Mouse (Mus musculus) midbrain, embryonic 14.5 days (tissue): Measurements from ENCODE around the gene Barhl2. TPM values are rescaled to one million over a fixed set of nuclear protein-coding genes. Genes with fewer than 3 reads are reported as not detected.

Source experiments
- ATAC-seq: fragments of 200-750 bp; cut with Nextera tagmentation; 2 replicates; pipeline ENCODE4 v1.8.0; 2017; ENCODE audit warnings: moderate number of reproducible peaks, moderate library complexity; ENCODE audit not compliant: low FRiP score, low TSS enrichment
- DNase-seq: peaks from one replicate; pipeline ENCODE4 v3.0.0-alpha.2; 2015
- H3K27ac ChIP-seq: fragments of 300-500 bp; sonication (generic); replicated peaks from 2 replicates; pipeline ENCODE4 v1.5.1; 2014; ENCODE audit warnings: mild to moderate bottlenecking, low read depth, low read length, moderate library complexity
- H3K27me3 ChIP-seq: fragments of 300-500 bp; sonication (generic); 2 replicates; pipeline ENCODE4 v1.6.1; 2014; ENCODE audit warnings: low read length, control low read depth, mixed read lengths; ENCODE audit not compliant: control insufficient read depth, insufficient read depth
- H3K36me3 ChIP-seq: fragments of 300-500 bp; sonication (generic); 2 replicates; pipeline ENCODE4 v1.6.1; 2014; ENCODE audit warnings: low read length, control low read depth; ENCODE audit not compliant: control insufficient read depth, insufficient read depth
- H3K4me1 ChIP-seq: fragments of 300-500 bp; sonication (generic); 2 replicates; pipeline ENCODE4 v1.6.1; 2014; ENCODE audit warnings: mild to moderate bottlenecking, antibody characterized with exemption, low read length, control low read depth; ENCODE audit not compliant: control insufficient read depth, insufficient read depth
- H3K4me2 ChIP-seq: fragments of 300-500 bp; sonication (generic); 2 replicates; pipeline ENCODE4 v1.6.1; 2014; ENCODE audit warnings: mild to moderate bottlenecking, low read length, moderate library complexity
- H3K4me3 ChIP-seq: fragments of 300-500 bp; sonication (generic); replicated peaks from 2 replicates; pipeline ENCODE4 v1.5.1; 2014; ENCODE audit warnings: low read depth, low read length
- H3K9ac ChIP-seq: fragments of 300-500 bp; sonication (generic); replicated peaks from 2 replicates; pipeline ENCODE4 v1.6.1; 2014; ENCODE audit warnings: mild to moderate bottlenecking, low read length, moderate library complexity
- H3K9me3 ChIP-seq: fragments of 300-500 bp; sonication (generic); 2 replicates; pipeline ENCODE4 v1.6.1; 2016; ENCODE audit warnings: low read length, control low read depth, mixed read lengths; ENCODE audit not compliant: control insufficient read depth
- WGBS: fragments of 180-500 bp; shearing (Covaris S2); extraction: QIAGEN DNeasy Blood & Tissue Kit; methylation state at CpG from one replicate; pipeline ENCODE4 v1.1.7; 2014; 5-methylcytosine and 5-hydroxymethylcytosine counted together
- polyA plus RNA-seq: library from polyadenylated mRNA; unstranded; fragments of >200 nt; fragmentation: Nextera tagmentation; extraction: Ambion mirVana; gene quantifications from 2 replicates; pipeline ENCODE4 v1.2.1, GENCODE M21; 2014

Barhl2 gene
- polyA plus RNA-seq, 1 experiment from 2014 or later, result 12.2 TPM

DNA sequence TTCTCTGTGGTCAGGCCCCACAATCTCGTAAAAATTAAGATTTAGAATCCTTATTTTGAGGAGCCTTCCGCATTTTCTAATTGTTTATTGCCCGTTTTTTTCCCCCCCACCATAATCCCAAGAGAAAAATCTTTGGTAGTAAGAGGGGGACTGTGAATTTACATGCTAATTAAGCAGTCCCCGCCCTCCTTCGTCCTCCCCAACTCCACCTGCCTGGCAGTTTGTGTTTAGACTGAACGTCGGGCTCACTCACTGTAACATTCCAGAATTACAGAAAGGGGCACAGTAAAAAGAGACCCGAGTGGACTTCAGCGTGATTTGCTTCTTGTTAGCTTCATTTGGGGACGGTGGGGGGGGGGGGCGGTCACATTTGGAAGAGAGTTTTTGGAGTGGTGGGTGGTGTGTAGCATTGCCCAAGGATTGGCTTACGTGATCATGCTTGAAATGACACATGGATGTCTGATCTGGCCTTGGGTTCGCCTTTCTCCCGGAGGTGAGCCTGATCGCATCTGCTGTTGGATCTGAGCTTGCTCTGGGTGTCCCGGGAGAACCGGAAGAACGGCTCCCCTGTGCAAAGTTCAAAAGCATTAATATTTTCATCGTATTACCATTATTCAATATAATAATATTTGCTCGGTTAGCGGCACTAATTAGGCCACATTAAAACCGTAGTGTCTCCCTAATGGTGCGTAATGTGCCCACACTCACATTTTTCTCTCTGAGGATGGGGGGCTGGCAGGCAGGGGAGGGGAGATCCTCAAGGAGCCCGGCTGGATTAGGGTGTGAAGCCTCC, 6.6 kb upstream of the Barhl2 start:
- Histone ChIP-seq H3K27me3 (peaks cover 51% of the 10 kb centered on the region), H3K4me1 (peaks cover 18% of the 10 kb centered on the region)
- no peak for ATAC-seq

DNA sequence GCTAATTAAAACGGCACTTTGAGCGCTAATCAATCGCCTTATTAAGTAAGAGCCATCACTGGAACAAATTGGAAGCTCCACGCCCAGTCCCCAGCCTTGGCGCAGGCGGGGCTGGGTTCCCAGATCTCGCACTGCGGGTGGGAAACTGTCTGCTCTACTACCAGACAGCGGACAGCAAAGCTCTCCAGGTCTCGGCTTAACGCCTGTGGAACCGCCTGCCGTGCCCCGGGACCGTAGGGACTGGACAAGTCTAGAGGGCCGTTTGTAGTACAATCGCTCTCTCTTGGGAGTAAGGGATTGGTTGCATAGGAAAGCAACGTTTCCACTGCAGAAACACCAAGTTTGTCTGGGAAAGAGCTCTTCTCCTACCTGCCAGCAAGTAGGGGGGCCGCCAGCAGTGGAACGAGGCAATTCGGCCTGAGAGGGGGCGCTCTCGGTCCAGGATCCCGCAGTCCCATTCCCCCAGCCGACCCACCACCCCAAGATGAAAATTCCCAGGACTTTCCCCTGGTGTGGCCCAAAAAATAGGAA, 5.8 kb upstream of the Barhl2 start:
- ATAC-seq (no peak), DNase-seq (peak; percentile 70)
- H3K9ac ChIP-seq, result no peak overlapping the region; the same call in 1 of the 2 replicates
- peaks cover 58% of the 10 kb centered on the region for H3K27me3 ChIP-seq
- H3K4me3 ChIP-seq, result peak overlapping the region; percentile 14; the same call in 1 of the 2 replicates
- 0% methylated on average over 25 of the region's 25 CpGs for WGBS
- H3K4me1 ChIP-seq, result peaks cover 19% of the 10 kb centered on the region
- peak overlapping the region; percentile 46 for H3K4me2 ChIP-seq
- no peaks in the 10 kb centered on the region for H3K36me3 ChIP-seq
- no peaks in the 10 kb centered on the region for H3K9me3 ChIP-seq
- peak overlapping the region; percentile 33; the same call in 1 of the 2 replicates for H3K27ac ChIP-seq

More for the DNA sequence above, 6.6 kb upstream of the Barhl2 start:
- H3K36me3 ChIP-seq, result no peaks in the 10 kb centered on the region
- under 1% methylated on average over 24 of the region's 24 CpGs for WGBS
- no peak for DNase-seq
- no peaks in the 10 kb centered on the region for H3K9me3 ChIP-seq
- peak overlapping the region; percentile 46 for H3K4me2 ChIP-seq
- H3K27ac ChIP-seq, result peak overlapping the region; percentile 53
- H3K4me3 ChIP-seq, result peak overlapping the region; percentile 18
- no peak overlapping the region; the same call in 1 of the 2 replicates for H3K9ac ChIP-seq

DNA sequence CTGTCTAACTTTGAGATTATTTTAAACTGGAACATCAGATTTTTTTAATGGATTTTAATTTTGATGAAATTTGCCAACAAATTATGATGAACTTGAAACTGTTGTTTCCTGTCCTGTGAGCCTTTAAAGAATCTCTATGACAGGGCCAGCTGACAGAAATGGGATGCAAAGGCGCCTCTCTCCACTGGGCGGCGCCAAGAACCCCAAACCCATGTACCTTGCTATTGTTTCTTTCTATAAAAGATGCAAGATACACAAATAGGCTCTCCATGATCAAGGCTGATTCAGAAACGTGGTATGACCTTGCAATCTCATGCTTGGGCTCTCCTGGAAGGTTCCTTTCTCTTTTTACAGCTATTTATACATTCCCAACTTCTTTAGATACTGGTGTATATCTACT, 3.9 kb upstream of the Barhl2 start:
- ATAC-seq (no peak), DNase-seq (peak; percentile 85)
- peaks cover 68% of the 10 kb centered on the region for H3K27me3 ChIP-seq
- H3K4me2 ChIP-seq, result no peak overlapping the region
- no peak overlapping the region for H3K27ac ChIP-seq
- H3K9ac ChIP-seq, result no peak overlapping the region
- under 1% methylated on average over 4 of the region's 4 CpGs for WGBS
- H3K4me1 ChIP-seq, result peaks cover 16% of the 10 kb centered on the region
- H3K4me3 ChIP-seq, result no peak overlapping the region
- H3K36me3 ChIP-seq, result no peaks in the 10 kb centered on the region
- no peaks in the 10 kb centered on the region for H3K9me3 ChIP-seq

DNA sequence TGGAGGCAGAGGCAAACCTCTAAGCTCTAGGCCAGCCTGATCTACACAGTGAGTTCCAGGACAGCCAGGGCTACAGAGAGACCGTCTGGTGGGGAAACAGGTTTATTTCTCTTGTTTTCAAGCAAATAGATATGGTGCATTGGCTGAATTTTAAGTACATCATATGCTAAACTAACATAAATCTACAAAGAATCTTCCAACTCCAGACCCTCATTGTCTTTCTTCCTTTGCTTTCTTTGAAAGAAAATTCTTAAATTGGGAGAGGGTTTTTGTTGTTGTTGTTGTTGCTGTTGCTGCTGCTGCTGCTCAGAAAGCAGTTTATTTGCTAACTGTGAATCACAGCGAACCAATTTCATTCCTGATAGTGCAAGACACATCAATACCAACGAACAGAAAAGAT, 3.5 kb upstream of the Barhl2 start:
- ATAC-seq (no peak), DNase-seq (no peak)
- no peak overlapping the region for H3K9ac ChIP-seq
- no peaks in the 10 kb centered on the region for H3K9me3 ChIP-seq
- H3K27me3 ChIP-seq, result peaks cover 69% of the 10 kb centered on the region
- H3K4me3 ChIP-seq, result no peak overlapping the region
- 13% methylated on average over 3 of the region's 3 CpGs for WGBS
- H3K27ac ChIP-seq, result no peak overlapping the region
- H3K4me1 ChIP-seq, result peaks cover 14% of the 10 kb centered on the region
- no peaks in the 10 kb centered on the region for H3K36me3 ChIP-seq
- no peak overlapping the region for H3K4me2 ChIP-seq

DNA sequence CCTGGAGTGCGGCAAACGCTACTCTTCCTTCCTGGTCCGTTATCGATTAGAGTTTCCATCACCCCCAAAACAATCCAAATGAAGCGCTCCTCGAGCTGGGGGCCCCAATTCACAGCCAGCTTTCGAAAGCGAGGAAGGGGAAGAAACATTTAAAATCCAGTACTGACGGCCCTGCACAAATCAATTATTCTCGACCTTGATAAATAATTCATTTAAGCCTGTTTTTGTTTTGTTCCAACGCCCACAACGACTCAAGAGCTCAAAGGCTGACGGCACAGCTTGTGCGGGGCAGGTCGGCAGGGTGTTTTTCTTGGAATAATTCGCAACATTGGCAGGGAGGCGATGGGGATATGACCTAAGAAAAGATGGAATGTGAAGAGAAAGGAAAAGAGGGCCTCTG, 2.6 kb upstream of the Barhl2 start:
- peak; percentile 59 for DNase-seq
- Histone ChIP-seq H3K9ac (peak overlapping the region; percentile 34; the same call in 1 of the 2 replicates), H3K4me1 (peaks cover 14% of the 10 kb centered on the region), H3K4me2 (peak overlapping the region; percentile 71), H3K4me3 (peak overlapping the region; percentile 50), H3K27me3 (peaks cover 68% of the 10 kb centered on the region), H3K27ac (peak overlapping the region; percentile 79), H3K9me3 (no peaks in the 10 kb centered on the region), H3K36me3 (no peaks in the 10 kb centered on the region)
- under 1% methylated on average over 17 of the region's 17 CpGs for WGBS
- ATAC-seq, result no peak

DNA sequence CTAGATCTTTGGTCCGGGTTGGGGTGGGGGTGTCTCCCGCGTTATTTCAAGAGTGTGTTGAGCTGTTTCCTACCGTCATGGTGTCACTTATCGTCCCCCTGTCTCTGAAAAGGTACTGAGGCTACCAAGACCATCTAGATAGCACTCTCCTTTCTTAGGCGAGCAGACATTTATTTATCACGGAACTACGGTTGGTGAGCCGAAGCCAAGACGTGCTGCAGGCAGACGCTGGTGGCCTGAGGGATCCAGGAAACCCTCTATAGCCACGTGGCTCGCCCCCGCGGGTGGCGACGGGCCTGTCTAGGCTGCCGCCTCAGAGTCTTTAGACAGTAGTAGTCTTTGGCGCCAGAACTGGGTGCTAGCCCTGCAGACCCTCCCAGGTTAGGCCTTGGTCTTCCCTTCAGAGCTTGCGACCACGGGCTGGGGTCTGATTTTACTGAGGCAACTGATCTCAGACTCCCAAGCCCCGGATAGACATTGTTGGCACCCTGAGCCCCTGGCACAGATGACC, 2.1 kb upstream of the Barhl2 start:
- peak overlapping the region; percentile 34; the same call in 1 of the 2 replicates for H3K9ac ChIP-seq
- H3K4me3 ChIP-seq, result peak overlapping the region; percentile 50
- DNase-seq, result no peak
- H3K27me3 ChIP-seq, result peaks cover 73% of the 10 kb centered on the region
- H3K36me3 ChIP-seq, result no peaks in the 10 kb centered on the region
- no peaks in the 10 kb centered on the region for H3K9me3 ChIP-seq
- H3K27ac ChIP-seq, result peak overlapping the region; percentile 79
- peak overlapping the region; percentile 71 for H3K4me2 ChIP-seq
- no peak for ATAC-seq
- peaks cover 12% of the 10 kb centered on the region; the same call in 1 of the 2 replicates for H3K4me1 ChIP-seq
- under 1% methylated on average over 22 of the region's 22 CpGs for WGBS

DNA sequence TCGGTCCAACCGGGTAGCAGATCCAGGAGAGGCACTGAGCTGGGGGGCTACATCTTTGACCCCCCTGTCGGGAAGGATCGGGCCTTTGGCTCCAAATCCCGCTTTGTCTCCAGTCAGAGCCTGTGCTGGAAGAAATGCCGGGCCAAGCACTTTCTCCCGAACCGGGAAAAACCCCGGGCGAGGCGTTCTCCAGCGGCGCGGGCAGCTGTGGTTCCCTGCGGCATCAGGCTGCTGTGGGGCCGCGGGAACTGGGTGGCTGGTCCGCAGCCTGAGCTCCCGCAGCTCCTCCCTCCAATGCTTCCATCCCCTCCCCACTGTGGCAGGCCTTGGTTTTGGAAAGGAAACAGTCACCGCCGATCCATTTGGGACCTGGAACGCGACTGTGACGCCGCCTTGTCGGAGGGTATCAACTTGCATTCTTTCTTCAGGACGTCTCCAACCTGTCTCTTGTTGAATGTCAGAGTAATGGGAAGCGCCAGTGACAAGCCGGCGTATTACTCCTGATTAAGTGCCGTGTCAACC, 1.2 kb upstream of the Barhl2 start:
- peak overlapping the region; percentile 57 for H3K9ac ChIP-seq
- 0 out of 2 replicates have a peak, but pooled peaks have one; percentile 10 for ATAC-seq
- DNase-seq, result peak; percentile 63
- H3K36me3 ChIP-seq, result no peaks in the 10 kb centered on the region
- peak overlapping the region; percentile 50 for H3K4me3 ChIP-seq
- H3K4me1 ChIP-seq, result peaks cover 12% of the 10 kb centered on the region; the same call in 1 of the 2 replicates
- no peaks in the 10 kb centered on the region for H3K9me3 ChIP-seq
- WGBS, result under 1% methylated on average over 31 of the region's 31 CpGs
- H3K27ac ChIP-seq, result peak overlapping the region; percentile 87
- peaks cover 80% of the 10 kb centered on the region for H3K27me3 ChIP-seq
- H3K4me2 ChIP-seq, result peak overlapping the region; percentile 71

DNA sequence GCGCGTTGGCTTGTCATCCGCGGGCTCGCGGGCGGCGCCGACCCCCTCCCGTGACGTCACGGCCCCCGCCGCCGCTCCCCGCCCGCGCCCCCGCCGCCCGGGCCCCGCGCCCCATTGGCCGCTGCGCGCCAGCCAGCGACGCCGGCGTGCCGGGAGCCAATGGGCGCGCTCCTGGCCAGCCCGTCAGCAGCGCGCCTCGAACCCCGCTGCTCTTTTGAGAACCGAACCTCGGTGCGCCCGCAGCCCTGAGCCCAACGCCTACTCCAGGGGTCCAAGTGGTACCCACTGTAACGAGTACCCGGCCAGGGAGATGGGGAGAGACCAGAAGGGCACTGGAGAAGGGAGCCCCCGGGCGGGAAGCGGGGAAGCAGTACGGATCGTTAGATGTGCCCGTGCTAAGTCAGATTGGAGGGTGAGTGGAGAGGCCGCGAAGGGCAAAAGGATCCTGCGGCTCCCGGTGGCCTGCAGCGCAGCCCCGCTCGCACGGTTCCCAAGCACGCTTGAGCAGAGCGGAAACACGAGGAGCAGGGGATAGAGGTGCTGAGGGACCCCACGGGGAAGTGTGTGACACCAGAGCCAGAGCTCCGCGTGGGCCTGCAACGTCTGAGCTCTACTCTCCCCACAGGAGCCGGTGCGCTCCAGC, 632 bp upstream of the Barhl2 start:
- H3K27me3 ChIP-seq, result peaks cover 80% of the 10 kb centered on the region
- ATAC-seq, result peak; percentile 88

More for the DNA sequence above, 632 bp upstream of the Barhl2 start:
- H3K4me2 ChIP-seq, result peak overlapping the region; percentile 71
- peak; percentile 88 for DNase-seq
- H3K9me3 ChIP-seq, result no peaks in the 10 kb centered on the region
- peaks cover 8% of the 10 kb centered on the region; the same call in 1 of the 2 replicates for H3K4me1 ChIP-seq
- H3K4me3 ChIP-seq, result peak overlapping the region; percentile 50
- WGBS, result under 1% methylated on average over 66 of the region's 68 CpGs
- H3K27ac ChIP-seq, result peak overlapping the region; percentile 87
- H3K36me3 ChIP-seq, result no peaks in the 10 kb centered on the region
- H3K9ac ChIP-seq, result peak overlapping the region; percentile 57
